Mouse (Mus musculus) layer of hippocampus, adult 2 months (tissue): ENCODE results near the gene Rnasel. TPM values are rescaled to one million over a fixed set of nuclear protein-coding genes. Genes with fewer than 3 reads are reported as not detected.

Experiments
- DNase-seq, 2 experiments: peaks; one replicate each; pipeline ENCODE4 v3.0.0; 2022; ENCODE audit warnings: low spot score in 2 of 2
- H3K27ac ChIP-seq: fragments of 200-600 bp; 2 replicates; pipeline ENCODE4 v1.8.1; 2022
- H3K4me3 ChIP-seq: fragments of 200-600 bp; 2 replicates; pipeline ENCODE4 v1.8.1; 2022; ENCODE audit warnings: mild to moderate bottlenecking
- CTCF ChIP-seq: fragments of 200-600 bp; conservative IDR thresholded peaks from 2 replicates; pipeline ENCODE4 v1.8.1; 2022; ENCODE audit warnings: antibody characterized with exemption, mild to moderate bottlenecking, moderate library complexity
- long read RNA-seq, 2 experiments: library from polyadenylated mRNA; stranded (forward); transcript quantifications; one replicate each; pipeline ENCODE4 v2.0.0; 2021; ENCODE audit warnings: borderline mapping rate in 2 of 2
- total RNA-seq, 2 experiments: library from RNA; stranded (reverse); gene quantifications; 2 replicates each; pipeline ENCODE4 v1.2.3; 2021

Gene Rnasel
- 1 to 10 TPM; 6.5 to 6.7 TPM for total RNA-seq
- long read RNA-seq, experiment 1, partial matches to known transcripts = 1 of 3 reads
- long read RNA-seq, experiment 1, other reads (novel, unspliced or antisense) = 2 of 3 reads
- long read RNA-seq, experiment 2, partial matches to known transcripts = 1 of 2 reads
- long read RNA-seq, experiment 2, other reads (novel, unspliced or antisense) = 1 of 2 reads

- Histone ChIP-seq H3K27ac (peak within 1 kb of the TSS; percentile 36), H3K4me3 (peak within 1 kb of the TSS; percentile 43)
- TF ChIP-seq CTCF = peak; percentile 87
- peak; percentile 40 to 68 for DNase-seq
Observed at GRCm38 (mm10) chr1:153749211-153749801, at the start of gene Rnasel. Gene Rnasel, plus strand, starts transcription at chr1:153749426.

GRCm38 (mm10) chr1:153700448-153701063, 48.7 kb upstream of the Rnasel start:
- Histone ChIP-seq H3K4me3 (no peak overlapping the region), H3K27ac (no peak overlapping the region)
- no peak for DNase-seq
- TF ChIP-seq CTCF = no peak

- no peak overlapping the region for H3K27ac ChIP-seq
- H3K4me3 ChIP-seq = no peak overlapping the region
- no peak for TF ChIP-seq CTCF
- DNase-seq = no peak
Observed at GRCm38 (mm10) chr1:153701461-153701860, 47.8 kb upstream of the Rnasel start.

- Histone ChIP-seq H3K4me3 (no peak overlapping the region), H3K27ac (no peak overlapping the region)
- no peak for DNase-seq
- no peak for TF ChIP-seq CTCF
Observed at GRCm38 (mm10) chr1:153702166-153702852, 46.9 kb upstream of the Rnasel start.

- H3K27ac ChIP-seq = no peak overlapping the region
- no peak for DNase-seq
- TF ChIP-seq CTCF = no peak
Observed at GRCm38 (mm10) chr1:153702853-153703410, 46.3 kb upstream of the Rnasel start.

GRCm38 (mm10) chr1:153703445-153703991, 45.7 kb upstream of the Rnasel start:
- H3K27ac ChIP-seq = no peak overlapping the region

More at GRCm38 (mm10) chr1:153702853-153703410, 46.3 kb upstream of the Rnasel start:
- no peak overlapping the region for H3K4me3 ChIP-seq

GRCm38 (mm10) chr1:153704174-153704573, 45.1 kb upstream of the Rnasel start:
- no peak for TF ChIP-seq CTCF
- no peak overlapping the region for H3K27ac ChIP-seq

More at GRCm38 (mm10) chr1:153703445-153703991, 45.7 kb upstream of the Rnasel start:
- peak; percentile 55 to 58 for DNase-seq
- H3K4me3 ChIP-seq = no peak overlapping the region
- no peak for TF ChIP-seq CTCF

GRCm38 (mm10) chr1:153704996-153705395, 44.2 kb upstream of the Rnasel start:
- TF ChIP-seq CTCF = no peak
- DNase-seq = no peak
- no peak overlapping the region for H3K27ac ChIP-seq
- no peak overlapping the region for H3K4me3 ChIP-seq

More at GRCm38 (mm10) chr1:153704174-153704573, 45.1 kb upstream of the Rnasel start:
- DNase-seq = no peak
- no peak overlapping the region for H3K4me3 ChIP-seq

- H3K4me3 ChIP-seq = no peak overlapping the region
- no peak for TF ChIP-seq CTCF
- DNase-seq = no peak
- no peak overlapping the region for H3K27ac ChIP-seq
Observed at GRCm38 (mm10) chr1:153708626-153709025, 40.6 kb upstream of the Rnasel start.

- no peak for DNase-seq
- Histone ChIP-seq H3K4me3 (no peak overlapping the region), H3K27ac (no peak overlapping the region)
- TF ChIP-seq CTCF = no peak
Observed at GRCm38 (mm10) chr1:153709451-153709850, 39.8 kb upstream of the Rnasel start.

GRCm38 (mm10) chr1:153711544-153712262, 37.5 kb upstream of the Rnasel start:
- no peak for DNase-seq
- no peak for TF ChIP-seq CTCF
- no peak overlapping the region for H3K4me3 ChIP-seq
- H3K27ac ChIP-seq = no peak overlapping the region

- no peak for TF ChIP-seq CTCF
- no peak overlapping the region for H3K27ac ChIP-seq
- DNase-seq = no peak
- H3K4me3 ChIP-seq = no peak overlapping the region
Observed at GRCm38 (mm10) chr1:153712633-153713032, 36.6 kb upstream of the Rnasel start.
